Comparison of ENCODE assay signal across 15 mouse cellular contexts in genomic region chr4:106975890-106976289, GRCm38 (mm10).
DNase-seq lines count a peak whose midpoint lies in the region; ATAC-seq and TF ChIP-seq lines count a peak whose summit lies in the region.
"Had no signal": no experiment of that assay in that cellular context is flagged by ENCODE, and none has a peak within 500 bp of the region (broad histone marks: within the 10 kb centered on the region; RNA-seq: fewer than 3 reads in every experiment).

No protein-coding gene starts in this region.

- no peaks in the 10 kb centered on the region for H3K9me3 ChIP-seq in hindbrain, embryonic 11.5 days (ENCODE audit: control insufficient read depth, low read length)
- H3K9me3 ChIP-seq in hindbrain, embryonic 16.5 days (ENCODE audit: control insufficient read depth, low read length), result no peaks in the 10 kb centered on the region
- no peaks in the 10 kb centered on the region for H3K9me3 ChIP-seq in embryonic facial prominence, embryonic 15.5 days (replicated peaks)
- H3K9me3 ChIP-seq: lung, embryonic 15.5 days; megakaryocyte, embryonic 14.5 days had no signal

- intact Hi-C loops in heart, postnatal 14 days (cut with DNase I), result no loop called here

- 70% methylated on average over 4 of the region's 4 CpGs for WGBS in hindbrain, embryonic 11.5 days
- 55% methylated on average over 4 of the region's 4 CpGs for WGBS in hindbrain, embryonic 16.5 days
- 39% methylated on average over 4 of the region's 4 CpGs for WGBS in embryonic facial prominence, embryonic 15.5 days

- H3ac ChIP-seq in C2C12 (ENCODE audit: control insufficient read depth, insufficient read length, low read depth), result no peak overlapping the region

- no peak overlapping the region for H3K4me2 ChIP-seq in hindbrain, embryonic 11.5 days (replicated peaks; ENCODE audit: low read depth, low read length)
- H3K4me2 ChIP-seq in hindbrain, embryonic 16.5 days (ENCODE audit: low read length), result no peak overlapping the region
- no peak overlapping the region for H3K4me2 ChIP-seq in embryonic facial prominence, embryonic 15.5 days (replicated peaks)
- H3K4me2 ChIP-seq: lung, embryonic 15.5 days had no signal

- no peaks in the 10 kb centered on the region for H3K36me3 ChIP-seq in hindbrain, embryonic 11.5 days (ENCODE audit: control insufficient read depth, insufficient read depth, low read length)
- no peaks in the 10 kb centered on the region for H3K36me3 ChIP-seq in hindbrain, embryonic 16.5 days (ENCODE audit: control insufficient read depth, insufficient read depth, low read length)
- peaks cover 4% of the 10 kb centered on the region for H3K36me3 ChIP-seq in C2C12 (ENCODE audit: control insufficient read depth, insufficient read depth)
- H3K36me3 ChIP-seq in embryonic facial prominence, embryonic 15.5 days, result no peaks in the 10 kb centered on the region
- H3K36me3 ChIP-seq: lung, embryonic 15.5 days had no signal

- no peak overlapping the region for H3K4me3 ChIP-seq in hindbrain, embryonic 11.5 days (ENCODE audit: low read depth, low read length)
- no peak overlapping the region for H3K4me3 ChIP-seq in hindbrain, embryonic 16.5 days (ENCODE audit: low read length)
- no peak overlapping the region for H3K4me3 ChIP-seq in C2C12 (ENCODE audit: insufficient read depth, poor library complexity, severe bottlenecking)
- H3K4me3 ChIP-seq in embryonic facial prominence, embryonic 15.5 days (replicated peaks), result no peak overlapping the region
- H3K4me3 ChIP-seq: lung, embryonic 15.5 days; megakaryocyte, embryonic 14.5 days had no signal

- H3K79me2 ChIP-seq in C2C12 (ENCODE audit: control insufficient read depth, insufficient read depth), result peaks cover 93% of the 10 kb centered on the region

- TF ChIP-seq CTCF in C2C12 (IDR thresholded peaks at IDR 0.05; ENCODE audit: control insufficient read depth, insufficient read depth, insufficient read length), result no peak

- H3K27ac ChIP-seq in hindbrain, embryonic 11.5 days (ENCODE audit: low read depth, low read length), result peak overlapping the region; percentile 48; the same call in 1 of the 2 replicates
- H3K27ac ChIP-seq in hindbrain, embryonic 16.5 days (ENCODE audit: low read depth, low read length), result no peak overlapping the region
- 0 out of 2 replicates have a peak overlapping the region, but pooled peaks have one; percentile 25 for H3K27ac ChIP-seq in embryonic facial prominence, embryonic 15.5 days (replicated peaks)
- H3K27ac ChIP-seq: lung, embryonic 15.5 days had no signal

- H3K9ac ChIP-seq in hindbrain, embryonic 11.5 days (ENCODE audit: low read depth, low read length), result no peak overlapping the region; the same call in 1 of the 2 replicates
- H3K9ac ChIP-seq in hindbrain, embryonic 16.5 days (ENCODE audit: low read depth, low read length), result no peak overlapping the region
- H3K9ac ChIP-seq in embryonic facial prominence, embryonic 15.5 days, result no peak overlapping the region
- H3K9ac ChIP-seq: lung, embryonic 15.5 days had no signal

- no peaks in the 10 kb centered on the region for H3K27me3 ChIP-seq in hindbrain, embryonic 11.5 days (ENCODE audit: control insufficient read depth, insufficient read depth, low read length)
- H3K27me3 ChIP-seq in hindbrain, embryonic 16.5 days (replicated peaks; ENCODE audit: control insufficient read depth, insufficient read depth, low read length), result no peaks in the 10 kb centered on the region
- no peaks in the 10 kb centered on the region for H3K27me3 ChIP-seq in C2C12 (ENCODE audit: control insufficient read depth, insufficient read depth, insufficient read length)
- no peaks in the 10 kb centered on the region for H3K27me3 ChIP-seq in embryonic facial prominence, embryonic 15.5 days
- H3K27me3 ChIP-seq: lung, embryonic 15.5 days; megakaryocyte, embryonic 14.5 days; Patski had no signal

- DNase-seq in hindbrain, embryonic 11.5 days (ENCODE audit: low spot score), result no peak
- peak; percentile 42 to 45 for DNase-seq in adrenal gland, adult 18-20 months (ENCODE audit: low spot score in 2 of 2)
- DNase-seq in urinary bladder, adult 2 months (ENCODE audit: low spot score), result no peak
- DNase-seq in right cerebral cortex, adult 18-20 months, result no peak
- DNase-seq in heart, postnatal 14 days, result no peak
- DNase-seq: cerebellum, adult 2 months; kidney, postnatal 25 days; layer of hippocampus, postnatal 36 days; right cerebral cortex, postnatal 4 days had no signal

- peaks cover 58% of the 10 kb centered on the region for H3K4me1 ChIP-seq in hindbrain, embryonic 11.5 days (replicated peaks; ENCODE audit: control insufficient read depth, insufficient read depth, low read length)
- peaks cover 57% of the 10 kb centered on the region for H3K4me1 ChIP-seq in hindbrain, embryonic 16.5 days (ENCODE audit: control insufficient read depth, insufficient read depth, low read depth, low read length)
- peaks cover 97% of the 10 kb centered on the region for H3K4me1 ChIP-seq in embryonic facial prominence, embryonic 15.5 days

- H3K79me3 ChIP-seq in C2C12 (ENCODE audit: low read depth), result peaks cover 37% of the 10 kb centered on the region

- ATAC-seq in hindbrain, embryonic 11.5 days (ENCODE audit: low FRiP score), result no peak
- no peak for ATAC-seq in hindbrain, embryonic 16.5 days
- ATAC-seq in embryonic facial prominence, embryonic 15.5 days (ENCODE audit: insufficient number of reproducible peaks, low FRiP score, low TSS enrichment, low read depth), result no peak
- ATAC-seq: Patski had no signal

TF ChIP-seq in C2C12, 6 proteins besides CTCF, POLR2A, EP300 and RAD21:
- TF ChIP-seq MYOD1 (IDR thresholded peaks at IDR 0.05; ENCODE audit: control insufficient read depth, insufficient read length, low read depth) (peak; percentile 30), USF1 (IDR thresholded peaks at IDR 0.05; ENCODE audit: low read depth) (no peak), CEBPB (IDR thresholded peaks at IDR 0.05; ENCODE audit: low read depth) (no peak)

Comparison
In these comparisons a context has a peak if more than half of its experiments do, and no peak if none do; other contexts are left out.
1. DNase-seq: peak in adrenal gland, adult 18-20 months (2 of 2); none in hindbrain, embryonic 11.5 days (single experiment), urinary bladder, adult 2 months (single experiment), right cerebral cortex, adult 18-20 months (single experiment) and heart, postnatal 14 days (0 of 2).